Mouse (Mus musculus) cortical plate, adult 2 months (tissue): Measurements from ENCODE around the gene Olfr91.

Experiments used
- CTCF ChIP-seq: fragments of 200-500 bp; IDR thresholded peaks from 2 replicates; pipeline ENCODE4 v1.5.1; 2011; ENCODE audit warnings: mild to moderate bottlenecking, control low read depth, low read length; ENCODE audit not compliant: insufficient read depth; ENCODE audit errors: extremely low read depth
- POLR2A ChIP-seq: fragments of 200-500 bp; IDR thresholded peaks from 2 replicates; pipeline ENCODE4 v1.6.1; 2011; ENCODE audit warnings: mild to moderate bottlenecking, low read length, control low read depth; ENCODE audit not compliant: insufficient read depth; ENCODE audit errors: extremely low read depth

GRCm38 (mm10) chr17:37075766-37076165 is 22.3 kb downstream of the Olfr91 start:
- TF ChIP-seq CTCF, result no peak
- no peak for TF ChIP-seq POLR2A
